Comparison of ENCODE assay signal across 8 mouse cellular contexts in genomic region chr11:25357717-25358411, GRCm38 (mm10).
DNase-seq lines count a peak whose midpoint lies in the region; ATAC-seq and TF ChIP-seq lines count a peak whose summit lies in the region.

No protein-coding gene starts in this region.

- H3K36me3 ChIP-seq in lung, postnatal 0 days (ENCODE audit: insufficient read depth, low read length) = no peaks in the 10 kb centered on the region
- no peaks in the 10 kb centered on the region for H3K36me3 ChIP-seq in hindbrain, embryonic 10.5 days
- no peaks in the 10 kb centered on the region for H3K36me3 ChIP-seq in liver, embryonic 14.5 days (replicated peaks; ENCODE audit: control insufficient read depth, insufficient read depth, low read depth)
- H3K36me3 ChIP-seq in stomach, embryonic 14.5 days (ENCODE audit: control insufficient read depth, insufficient read depth, low read length) = no peaks in the 10 kb centered on the region
- no peaks in the 10 kb centered on the region for H3K36me3 ChIP-seq in thymus, adult 2 months (ENCODE audit: control insufficient read depth, insufficient read depth, low read length)

- H3K27ac ChIP-seq in lung, postnatal 0 days (ENCODE audit: low read length) = no peak overlapping the region
- peak overlapping the region; percentile 91 for H3K27ac ChIP-seq in hindbrain, embryonic 10.5 days
- H3K27ac ChIP-seq in liver, embryonic 14.5 days = no peak overlapping the region
- no peak overlapping the region for H3K27ac ChIP-seq in stomach, embryonic 14.5 days (ENCODE audit: low read length)
- H3K27ac ChIP-seq in thymus, adult 2 months (ENCODE audit: control insufficient read depth, insufficient read depth, low read length) = no peak overlapping the region

- TF ChIP-seq CTCF in lung, postnatal 0 days (IDR thresholded peaks at IDR 0.05) = no peak
- TF ChIP-seq CTCF in liver, embryonic 14.5 days (IDR thresholded peaks at IDR 0.05; ENCODE audit: low read depth) = no peak
- TF ChIP-seq CTCF in thymus, adult 2 months (IDR thresholded peaks at IDR 0.05; ENCODE audit: borderline replicate concordance, control insufficient read depth, extremely low read depth, insufficient read depth, low read length, poor library complexity) = no peak

- H3K9me3 ChIP-seq in lung, postnatal 0 days (ENCODE audit: low read length) = no peaks in the 10 kb centered on the region
- H3K9me3 ChIP-seq in hindbrain, embryonic 10.5 days = no peaks in the 10 kb centered on the region
- no peaks in the 10 kb centered on the region for H3K9me3 ChIP-seq in liver, embryonic 14.5 days (ENCODE audit: control insufficient read depth, low read length)
- H3K9me3 ChIP-seq in stomach, embryonic 14.5 days (ENCODE audit: control insufficient read depth, low read depth, low read length) = no peaks in the 10 kb centered on the region

- DNase-seq in lung, postnatal 0 days (ENCODE audit: low spot score) = no peak
- no peak for DNase-seq in lung, postnatal 14 days
- peak; percentile 34 for DNase-seq in hindbrain, embryonic 10.5 days (ENCODE audit: low spot score)
- DNase-seq in liver, embryonic 14.5 days (ENCODE audit: low read depth in 3 of 3, low spot score in 3 of 3) = no peak
- no peak for DNase-seq in thymus, adult 2 months
- no peak for DNase-seq in thymus, postnatal 10 days (ENCODE audit: low spot score in 2 of 2)
- DNase-seq in MN1 (ENCODE audit: low spot score) = no peak

- peak overlapping the region; percentile 38 for H3K4me2 ChIP-seq in lung, postnatal 0 days (replicated peaks; ENCODE audit: low read depth, low read length)
- peak overlapping the region; percentile 20 for H3K4me2 ChIP-seq in liver, embryonic 14.5 days (ENCODE audit: low read depth)
- peak overlapping the region; percentile 57 for H3K4me2 ChIP-seq in stomach, embryonic 14.5 days (replicated peaks; ENCODE audit: low read depth, low read length)

- no peaks in the 10 kb centered on the region for H3K27me3 ChIP-seq in lung, postnatal 0 days (replicated peaks; ENCODE audit: insufficient read depth, low read length)
- H3K27me3 ChIP-seq in hindbrain, embryonic 10.5 days (ENCODE audit: insufficient read depth, poor library complexity, severe bottlenecking) = no peaks in the 10 kb centered on the region
- H3K27me3 ChIP-seq in liver, embryonic 14.5 days (ENCODE audit: control insufficient read depth, insufficient read depth, low read length) = no peaks in the 10 kb centered on the region
- H3K27me3 ChIP-seq in stomach, embryonic 14.5 days (ENCODE audit: control insufficient read depth, insufficient read depth, low read length) = no peaks in the 10 kb centered on the region
- no peaks in the 10 kb centered on the region for H3K27me3 ChIP-seq in thymus, adult 2 months (ENCODE audit: control insufficient read depth, insufficient read depth, low read length)

- H3K4me1 ChIP-seq in lung, postnatal 0 days (ENCODE audit: insufficient read depth, low read depth, low read length) = no peaks in the 10 kb centered on the region
- H3K4me1 ChIP-seq in hindbrain, embryonic 10.5 days (replicated peaks) = peaks cover 31% of the 10 kb centered on the region
- H3K4me1 ChIP-seq in liver, embryonic 14.5 days (replicated peaks; ENCODE audit: control insufficient read depth in 2 of 2, insufficient read depth in 2 of 2, low read length in 1 of 2) = no peaks in the 10 kb centered on the region
- peaks cover 8% of the 10 kb centered on the region for H3K4me1 ChIP-seq in stomach, embryonic 14.5 days (ENCODE audit: control insufficient read depth, insufficient read depth, low read length)
- no peaks in the 10 kb centered on the region for H3K4me1 ChIP-seq in thymus, adult 2 months (replicated peaks; ENCODE audit: control insufficient read depth, insufficient read depth, low read length)

- H3K9ac ChIP-seq in lung, postnatal 0 days (replicated peaks; ENCODE audit: low read depth) = no peak overlapping the region
- no peak overlapping the region for H3K9ac ChIP-seq in liver, embryonic 14.5 days (replicated peaks)
- no peak overlapping the region; the same call in 1 of the 2 replicates for H3K9ac ChIP-seq in stomach, embryonic 14.5 days (replicated peaks; ENCODE audit: low read depth, low read length)

- 12% methylated on average over 10 of the region's 10 CpGs for WGBS in lung, postnatal 0 days
- WGBS in hindbrain, embryonic 10.5 days = 24% methylated on average over 10 of the region's 10 CpGs
- WGBS in liver, embryonic 14.5 days (ENCODE audit: insufficient replicate concordance) = 28% methylated on average over 10 of the region's 10 CpGs
- WGBS in stomach, embryonic 14.5 days = 13% methylated on average over 10 of the region's 10 CpGs
- WGBS in thymus, adult 2 months = 35% methylated on average over 10 of the region's 10 CpGs

- no peak for ATAC-seq in lung, postnatal 0 days
- no peak for ATAC-seq in liver, embryonic 14.5 days (ENCODE audit: insufficient read depth)
- no peak for ATAC-seq in stomach, embryonic 14.5 days (ENCODE audit: insufficient number of reproducible peaks, insufficient read depth, low FRiP score, low read depth)

- H3K4me3 ChIP-seq in lung, postnatal 0 days (ENCODE audit: low read depth, low read length) = no peak overlapping the region
- peak overlapping the region; percentile 41 for H3K4me3 ChIP-seq in hindbrain, embryonic 10.5 days
- no peak overlapping the region for H3K4me3 ChIP-seq in liver, embryonic 14.5 days (ENCODE audit: insufficient read depth in 1 of 2, low read depth in 2 of 2, low read length in 2 of 2)
- H3K4me3 ChIP-seq in stomach, embryonic 14.5 days (ENCODE audit: low read depth, low read length) = peak overlapping the region; percentile 20
- H3K4me3 ChIP-seq in thymus, adult 2 months (ENCODE audit: control insufficient read depth, insufficient read depth, low read length) = no peak overlapping the region

- TF ChIP-seq POLR2A in thymus, adult 2 months (IDR thresholded peaks at IDR 0.05; ENCODE audit: control insufficient read depth, extremely low read depth, insufficient read depth, low read length, poor library complexity) = no peak

- no peak for TF ChIP-seq EP300 in lung, postnatal 0 days (IDR thresholded peaks at IDR 0.05)
- no peak for TF ChIP-seq EP300 in liver, embryonic 14.5 days (IDR thresholded peaks at IDR 0.05; ENCODE audit: low read depth)

Comparison
In these comparisons a context has a peak if more than half of its experiments do, and no peak if none do; other contexts are left out.
1. H3K4me3 ChIP-seq: peak in hindbrain, embryonic 10.5 days (single experiment) and stomach, embryonic 14.5 days (single experiment); none in lung, postnatal 0 days (single experiment), liver, embryonic 14.5 days (0 of 2) and thymus, adult 2 months (single experiment).
2. Peak in every context shown above with its lines, with median percentiles within 50 percentile points of each other: H3K4me2 ChIP-seq.